Mouse (Mus musculus): ENCODE results near the gene Hmgb1.

The Hmgb1 gene

GRCm38 (mm10) chr5:148998512-148998911 lies 185.8 kb downstream of the Hmgb1 start:
- in situ Hi-C loops (cut with MboI, MseI), result no loop called here

GRCm38 (mm10) chr5:148996709-148997037 lies 187.6 kb downstream of the Hmgb1 start:
- in situ Hi-C loops (cut with MboI, MseI), result no loop called here
